Mouse (Mus musculus): ENCODE measurements around the gene Rnf40.

GRCm38 (mm10) chr7:127611011-127611410 lies 22.4 kb downstream of the Rnf40 start:
- TF ChIP-seq CTCF (IDR thresholded peaks at IDR 0.05; ENCODE audit: low read depth) (no peak), EP300 (IDR thresholded peaks at IDR 0.05; ENCODE audit: low read depth) (no peak)

Data from liver, postnatal 0 days (tissue).